ENCODE assay signal across 7 mouse cellular contexts in the genomic region with DNA sequence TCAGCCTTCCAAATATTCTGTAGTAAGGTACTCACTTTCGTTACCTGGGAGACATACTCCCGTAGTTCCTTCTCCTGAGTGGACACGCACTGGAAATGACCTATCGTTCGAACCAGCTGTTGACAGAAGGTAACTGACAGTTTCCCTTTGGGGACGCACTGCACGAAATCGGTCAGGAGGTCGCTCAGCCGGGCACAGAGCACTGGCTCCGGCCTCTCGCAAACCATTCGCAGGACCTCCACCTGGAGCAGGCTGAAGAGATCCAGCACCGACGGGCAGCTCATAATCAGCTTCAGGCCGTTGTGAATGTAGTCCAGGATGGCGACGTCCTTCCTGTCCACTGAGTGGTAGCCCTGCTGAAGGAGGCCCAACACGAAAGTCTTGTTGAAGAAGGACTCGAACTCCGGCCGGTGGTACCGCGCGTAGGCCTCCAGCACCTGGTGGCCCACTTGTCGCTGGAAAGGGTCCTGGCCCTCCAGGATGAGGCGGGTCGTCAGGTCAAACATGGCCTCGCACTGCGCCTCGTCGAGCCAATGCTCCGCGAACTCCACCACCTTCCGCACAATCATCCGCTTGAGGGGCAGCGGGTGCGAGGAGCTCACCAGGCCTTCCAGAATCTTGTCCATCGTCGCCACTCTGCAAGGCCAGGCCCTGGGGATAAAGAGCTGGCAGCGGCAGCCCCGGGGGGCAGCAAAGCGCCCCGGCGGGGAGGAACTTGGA. TPM values are rescaled to one million over a fixed set of nuclear protein-coding genes. Genes with fewer than 3 reads are reported as not detected.
DNase-seq lines count a peak whose midpoint lies in the region; ATAC-seq and TF ChIP-seq lines count a peak whose summit lies in the region.

No protein-coding gene starts in this region.

- H3K4me1 ChIP-seq in cortical plate, adult 2 months (ENCODE audit: control insufficient read depth, insufficient read depth, low read length) = peaks cover 4% of the 10 kb centered on the region; the same call in 1 of the 2 replicates
- peaks cover 0 to 35% of the 10 kb centered on the region in 2 experiments; a peak in 3 of 4 replicates for H3K4me1 ChIP-seq in heart, embryonic 14.5 days (ENCODE audit: control insufficient read depth in 2 of 2, insufficient read depth in 2 of 2, low read length in 2 of 2)
- H3K4me1 ChIP-seq in limb, embryonic 14.5 days (ENCODE audit: control insufficient read depth, insufficient read depth, low read length) = peaks cover 13% of the 10 kb centered on the region
- peaks cover 37% of the 10 kb centered on the region for H3K4me1 ChIP-seq in midbrain, embryonic 16.5 days (ENCODE audit: control insufficient read depth, insufficient read depth, low read length)

- no peak for TF ChIP-seq POLR2A in cortical plate, adult 2 months (IDR thresholded peaks at IDR 0.05; ENCODE audit: extremely low read depth, insufficient read depth, low read length)
- TF ChIP-seq POLR2A in limb, embryonic 14.5 days (IDR thresholded peaks at IDR 0.05; ENCODE audit: borderline replicate concordance, extremely low read depth, insufficient read depth, insufficient read length) = no peak

- WGBS in heart, embryonic 14.5 days = under 1% methylated on average over 45 of the region's 45 CpGs
- WGBS in limb, embryonic 14.5 days = 3% methylated on average over 45 of the region's 45 CpGs
- WGBS in midbrain, embryonic 16.5 days = 4% methylated on average over 45 of the region's 45 CpGs

- no peak for ATAC-seq in heart, embryonic 14.5 days (ENCODE audit: insufficient number of reproducible peaks, insufficient read depth, low FRiP score, low read depth)
- ATAC-seq in limb, embryonic 14.5 days (ENCODE audit: low FRiP score, low read depth) = no peak
- peak; percentile 3; the same call in 1 of the 2 replicates for ATAC-seq in midbrain, embryonic 16.5 days

- DNase-seq in spleen, postnatal 36 days (ENCODE audit: low spot score in 2 of 2) = peak; percentile 3
- DNase-seq in spleen, adult 18-20 months = no peak
- no peak for DNase-seq in limb, embryonic 14.5 days (ENCODE audit: low spot score)
- no peak for DNase-seq in layer of hippocampus, adult 11-12 months (ENCODE audit: low spot score)

- no peaks in the 10 kb centered on the region for H3K9me3 ChIP-seq in heart, embryonic 14.5 days (ENCODE audit: control insufficient read depth, low read length)
- no peaks in the 10 kb centered on the region for H3K9me3 ChIP-seq in limb, embryonic 14.5 days (ENCODE audit: control insufficient read depth, low read length)
- no peaks in the 10 kb centered on the region for H3K9me3 ChIP-seq in midbrain, embryonic 16.5 days (replicated peaks; ENCODE audit: control insufficient read depth, low read length, poor library complexity, severe bottlenecking)

- peak overlapping the region; percentile 93 for H3K9ac ChIP-seq in heart, embryonic 14.5 days (ENCODE audit: low read length)
- peak overlapping the region; percentile 82 for H3K9ac ChIP-seq in limb, embryonic 14.5 days (ENCODE audit: low read depth, low read length, severe bottlenecking)
- H3K9ac ChIP-seq in midbrain, embryonic 16.5 days (ENCODE audit: low read depth, low read length) = peak overlapping the region; percentile 71

- no peak for TF ChIP-seq CTCF in cortical plate, adult 2 months (IDR thresholded peaks at IDR 0.05; ENCODE audit: extremely low read depth, insufficient read depth, low read length)

- peaks cover 25% of the 10 kb centered on the region for H3K36me3 ChIP-seq in heart, embryonic 14.5 days (ENCODE audit: control insufficient read depth, insufficient read depth, low read length)
- H3K36me3 ChIP-seq in limb, embryonic 14.5 days (ENCODE audit: control insufficient read depth, insufficient read depth, low read length) = peaks cover 14% of the 10 kb centered on the region; the same call in 1 of the 2 replicates
- H3K36me3 ChIP-seq in midbrain, embryonic 16.5 days (ENCODE audit: control insufficient read depth, insufficient read depth, low read length) = peaks cover 4% of the 10 kb centered on the region; the same call in 1 of the 2 replicates

- H3K4me2 ChIP-seq in heart, embryonic 14.5 days (ENCODE audit: low read length) = peak overlapping the region; percentile 98
- peak overlapping the region; percentile 79 for H3K4me2 ChIP-seq in limb, embryonic 14.5 days (replicated peaks; ENCODE audit: low read depth, low read length, severe bottlenecking)
- peak overlapping the region; percentile 93 for H3K4me2 ChIP-seq in midbrain, embryonic 16.5 days (ENCODE audit: low read length)

- H3K4me3 ChIP-seq in cortical plate, adult 2 months (ENCODE audit: insufficient read depth, low read length) = peak overlapping the region; percentile 73
- H3K4me3 ChIP-seq in heart, embryonic 14.5 days (ENCODE audit: control insufficient read depth in 1 of 2, insufficient read depth in 1 of 2, low read depth in 1 of 2, low read length in 2 of 2) = peak overlapping the region; percentile 93
- peak overlapping the region; percentile 96 for H3K4me3 ChIP-seq in limb, embryonic 14.5 days (replicated peaks; ENCODE audit: low read length)
- peak overlapping the region; percentile 62 for H3K4me3 ChIP-seq in midbrain, embryonic 16.5 days (ENCODE audit: low read depth, low read length)

- H3K27ac ChIP-seq in cortical plate, adult 2 months (ENCODE audit: insufficient read depth, low read length) = no peak overlapping the region
- peak overlapping the region; percentile 69 to 87 for H3K27ac ChIP-seq in heart, embryonic 14.5 days (replicated peaks in 1 of 2; ENCODE audit: control insufficient read depth in 1 of 2, insufficient read depth in 1 of 2, low read depth in 2 of 2, low read length in 2 of 2)
- H3K27ac ChIP-seq in limb, embryonic 14.5 days (replicated peaks; ENCODE audit: low read depth, low read length) = peak overlapping the region; percentile 58; the same call in 1 of the 2 replicates
- H3K27ac ChIP-seq in midbrain, embryonic 16.5 days (ENCODE audit: low read length) = peak overlapping the region; percentile 73

- no peaks in the 10 kb centered on the region for H3K27me3 ChIP-seq in heart, embryonic 14.5 days (ENCODE audit: control insufficient read depth, insufficient read depth, low read length)
- no peaks in the 10 kb centered on the region for H3K27me3 ChIP-seq in limb, embryonic 14.5 days (ENCODE audit: control insufficient read depth, insufficient read depth, low read length)
- no peaks in the 10 kb centered on the region for H3K27me3 ChIP-seq in midbrain, embryonic 16.5 days (ENCODE audit: control insufficient read depth, insufficient read depth, low read depth, low read length)

RNA-seq across cellular contexts. Expression of gene Usp38, which starts 0.8 kb away (rescaled TPM):
- 11.4 TPM in 2 replicates for polyA plus RNA-seq in cortical plate, adult 2 months (2012; rRNA removed)
- polyA plus RNA-seq in heart, embryonic 14.5 days (2014; fragmentation: Nextera tagmentation; extraction: Ambion mirVana) = 19.3 and 20.2 TPM in 2 replicates
- polyA plus RNA-seq in limb, embryonic 14.5 days (2012; rRNA removed) = 10.9 and 11.6 TPM in 2 replicates
- 22.6 and 24.1 TPM in 2 replicates for polyA plus RNA-seq in limb, embryonic 14.5 days (2014; fragmentation: Nextera tagmentation; extraction: Ambion mirVana)
- polyA plus RNA-seq in midbrain, embryonic 16.5 days (2015; fragmentation: Nextera tagmentation; extraction: Ambion mirVana) = 16.5 and 19.0 TPM in 2 replicates

Comparison
In these comparisons a context has a peak if more than half of its experiments do, and no peak if none do; other contexts are left out.
1. DNase-seq: peak in spleen, postnatal 36 days (2 of 2); none in spleen, adult 18-20 months (0 of 2), limb, embryonic 14.5 days (single experiment) and layer of hippocampus, adult 11-12 months (single experiment).
2. Peak in every context shown above with its lines, with median percentiles within 50 percentile points of each other: H3K4me3 ChIP-seq, H3K4me2 ChIP-seq and H3K9ac ChIP-seq.